Mouse (Mus musculus): ENCODE results near the gene Eno3. TPM values are rescaled to one million over a fixed set of nuclear protein-coding genes. Genes with fewer than 3 reads are reported as not detected.

The Eno3 gene
- polyA plus RNA-seq, 1 experiment, result 1,792 TPM

DNA sequence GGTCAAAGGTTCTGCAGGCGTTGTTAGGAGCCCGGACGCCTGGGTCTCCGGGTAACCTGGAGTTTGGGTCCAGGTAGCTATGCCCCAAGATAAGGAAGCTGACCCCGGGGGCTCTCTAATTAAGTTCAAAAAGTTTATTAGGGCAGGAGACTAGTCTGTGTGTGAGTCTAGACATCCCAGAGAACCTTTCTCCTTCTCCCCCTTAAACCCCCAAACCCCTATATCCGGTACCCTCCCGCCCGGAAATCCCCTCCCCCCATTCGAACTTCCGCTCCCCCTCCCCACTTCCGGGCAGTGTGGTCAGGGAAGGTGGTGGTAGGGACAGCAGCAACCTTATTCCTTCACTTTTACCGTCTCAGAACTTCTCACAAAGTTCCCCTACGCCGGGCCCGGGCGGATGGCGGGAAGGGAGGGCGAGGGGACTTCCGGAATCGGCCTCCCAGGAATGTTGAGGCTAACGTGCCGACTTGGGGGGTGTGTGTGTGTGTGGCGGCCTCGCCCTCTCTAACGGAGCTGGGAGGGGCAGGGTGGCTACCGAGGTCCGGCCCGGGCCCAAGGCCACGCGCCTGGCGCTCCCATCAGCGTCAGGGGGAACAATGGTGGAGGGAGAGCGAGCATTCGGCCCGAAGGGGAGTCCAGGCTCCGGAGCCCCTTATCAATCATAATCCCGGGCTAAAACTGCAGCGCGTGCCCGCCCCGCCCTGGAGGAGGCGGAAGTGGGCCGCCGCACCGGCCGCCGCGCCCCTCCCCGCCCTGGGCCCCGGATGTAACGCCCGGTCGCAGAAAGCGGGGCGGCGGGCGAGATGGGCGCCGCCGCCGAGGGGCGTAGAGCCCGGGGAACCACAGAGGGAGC is 3.4 kb upstream of the Eno3 start:
- Histone ChIP-seq H3ac (ENCODE audit: control insufficient read depth, insufficient read length) (peak overlapping the region; percentile 88), H3K4me2 (ENCODE audit: low read depth) (peak overlapping the region; percentile 99), H3K4me3 (peak overlapping the region; percentile 94), H3K27me3 (ENCODE audit: control insufficient read depth, insufficient read depth, insufficient read length) (no peaks in the 10 kb centered on the region), H3K79me2 (ENCODE audit: control insufficient read depth, insufficient read depth) (peaks cover 64% of the 10 kb centered on the region), H3K36me3 (ENCODE audit: control insufficient read depth, insufficient read depth) (peaks cover 36% of the 10 kb centered on the region)
- no peak for TF ChIP-seq TCF12 (IDR thresholded peaks at IDR 0.05; ENCODE audit: insufficient read depth, poor library complexity, severe bottlenecking)
- peak; percentile 19 for TF ChIP-seq POLR2A (IDR thresholded peaks at IDR 0.05; ENCODE audit: insufficient read length, low read depth)

GRCm38 (mm10) chr11:70654198-70654922 is 2.6 kb upstream of the Eno3 start, which contains the start of gene Pfn1:
Pfn1 (minus strand) TSS chr11:70654644.
- TF ChIP-seq MYOG (IDR thresholded peaks at IDR 0.05; ENCODE audit: control insufficient read depth in 1 of 3, insufficient read depth in 1 of 3, insufficient read length in 2 of 3, low read depth in 2 of 3) (peak in 1 of 3 experiments; percentile 15), REST (IDR thresholded peaks at IDR 0.05; ENCODE audit: insufficient read depth, insufficient read length) (peak; percentile 66), POLR2A (IDR thresholded peaks at IDR 0.05; ENCODE audit: insufficient read length, low read depth) (peak; percentile 78), SRF (IDR thresholded peaks at IDR 0.05; ENCODE audit: control insufficient read depth, insufficient read length, low read depth) (no peak), CEBPB (IDR thresholded peaks at IDR 0.05; ENCODE audit: insufficient read depth, poor library complexity, severe bottlenecking) (no peak), POLR2AphosphoS2 (IDR thresholded peaks at IDR 0.05; ENCODE audit: insufficient read length, low read depth) (peak; percentile 95), MYOD1 (IDR thresholded peaks at IDR 0.05; ENCODE audit: control insufficient read depth in 1 of 3, insufficient read length in 2 of 3, low read depth in 2 of 3) (peak in 1 of 3 experiments; percentile 42), TCF3 (IDR thresholded peaks at IDR 0.05; ENCODE audit: insufficient read length, low read depth) (peak; percentile 17)
- Histone ChIP-seq H3K79me2 (ENCODE audit: control insufficient read depth, insufficient read depth) (peaks cover 72% of the 10 kb centered on the region), H3K36me3 (ENCODE audit: control insufficient read depth, insufficient read depth) (peaks cover 30% of the 10 kb centered on the region), H3ac (ENCODE audit: control insufficient read depth, insufficient read length) (peak within 1 kb of the TSS; percentile 88), H3K27me3 (ENCODE audit: control insufficient read depth, insufficient read depth, insufficient read length) (no peaks in the 10 kb centered on the region), H3K4me3 (peak within 1 kb of the TSS; percentile 94), H3K4me2 (ENCODE audit: low read depth) (peak within 1 kb of the TSS; percentile 97)

- no peaks in the 10 kb centered on the region for H3K27me3 ChIP-seq (ENCODE audit: control insufficient read depth, insufficient read depth, insufficient read length)
- peak in 1 of 3 experiments; percentile 11 for TF ChIP-seq MYOD1 (IDR thresholded peaks at IDR 0.05; ENCODE audit: control insufficient read depth in 1 of 3, insufficient read length in 2 of 3, low read depth in 2 of 3)
- peak; percentile 80 for TF ChIP-seq POLR2A (IDR thresholded peaks at IDR 0.05; ENCODE audit: insufficient read length, low read depth)
- peak; percentile 79 for TF ChIP-seq POLR2AphosphoS2 (IDR thresholded peaks at IDR 0.05; ENCODE audit: insufficient read length, low read depth)
- no peak for TF ChIP-seq SRF (IDR thresholded peaks at IDR 0.05; ENCODE audit: control insufficient read depth, insufficient read length, low read depth)
- peak; percentile 16 for TF ChIP-seq E2F4 (IDR thresholded peaks at IDR 0.05; ENCODE audit: insufficient read depth)
- peaks cover 74% of the 10 kb centered on the region for H3K79me2 ChIP-seq (ENCODE audit: control insufficient read depth, insufficient read depth)
- H3K36me3 ChIP-seq (ENCODE audit: control insufficient read depth, insufficient read depth), result peaks cover 24% of the 10 kb centered on the region
- peak overlapping the region; percentile 88 for H3ac ChIP-seq (ENCODE audit: control insufficient read depth, insufficient read length)
- peak overlapping the region; percentile 94 for H3K4me3 ChIP-seq
- peak overlapping the region; percentile 97 for H3K4me2 ChIP-seq (ENCODE audit: low read depth)
These were observed 2.0 kb upstream of the Eno3 start for GRCm38 (mm10) chr11:70654923-70655570.

DNA sequence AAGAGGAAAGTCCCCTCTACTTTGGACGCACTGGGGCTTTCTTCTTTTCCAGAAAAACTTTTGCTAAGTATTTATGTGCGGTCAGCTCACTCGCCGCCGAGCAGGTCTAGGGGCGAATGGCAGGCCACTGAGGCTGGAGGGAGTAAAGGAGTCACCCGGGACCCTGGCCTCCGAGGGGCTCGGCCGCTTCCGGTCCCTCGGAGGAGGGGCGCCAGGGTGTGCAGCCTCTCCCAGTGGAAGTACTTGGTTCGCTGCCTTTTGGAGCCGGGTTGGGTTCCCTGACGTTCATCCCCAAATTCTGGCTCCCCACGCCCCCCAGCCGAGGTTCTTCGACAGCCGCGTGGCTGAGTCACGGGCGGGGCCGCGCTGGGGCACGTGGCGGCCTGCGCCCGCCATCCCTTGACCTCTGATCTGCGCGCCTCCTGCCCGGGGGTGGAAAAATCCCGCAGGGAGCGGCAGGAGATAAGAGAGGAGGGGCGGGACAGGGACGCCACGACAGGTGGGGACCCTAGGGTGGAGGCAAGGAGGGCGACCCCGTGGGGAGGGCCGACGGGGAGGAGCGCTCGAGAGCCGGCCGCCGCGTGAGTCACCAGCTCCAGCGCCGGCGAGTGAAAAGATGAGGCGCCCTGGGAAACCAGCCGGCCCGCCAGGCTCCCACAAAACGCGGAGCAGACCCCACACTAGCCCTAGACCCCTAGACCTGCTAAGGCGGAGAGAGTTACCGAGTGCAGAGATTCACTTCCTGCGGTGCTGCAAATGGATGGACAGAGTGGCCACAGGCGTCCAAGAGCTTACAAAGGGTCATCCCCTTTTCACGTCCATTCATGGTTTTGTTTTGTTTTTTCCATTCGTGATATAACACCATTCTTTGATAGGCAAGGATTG is 1.2 kb upstream of the Eno3 start:
- H3ac ChIP-seq (ENCODE audit: control insufficient read depth, insufficient read length), result peak overlapping the region; percentile 88
- H3K79me2 ChIP-seq (ENCODE audit: control insufficient read depth, insufficient read depth), result peaks cover 74% of the 10 kb centered on the region
- TF ChIP-seq TCF3 (IDR thresholded peaks at IDR 0.05; ENCODE audit: insufficient read length, low read depth), result no peak
- no peak for TF ChIP-seq CEBPB (IDR thresholded peaks at IDR 0.05; ENCODE audit: insufficient read depth, poor library complexity, severe bottlenecking)
- no peak for TF ChIP-seq SRF (IDR thresholded peaks at IDR 0.05; ENCODE audit: control insufficient read depth, insufficient read length, low read depth)
- no peak for TF ChIP-seq REST (IDR thresholded peaks at IDR 0.05; ENCODE audit: insufficient read depth, insufficient read length)
- TF ChIP-seq POLR2A (IDR thresholded peaks at IDR 0.05; ENCODE audit: insufficient read length, low read depth), result peak; percentile 55
- TF ChIP-seq MAX (IDR thresholded peaks at IDR 0.05; ENCODE audit: low read depth), result peak; percentile 69
- peak; percentile 45 for TF ChIP-seq TCF12 (IDR thresholded peaks at IDR 0.05; ENCODE audit: insufficient read depth, poor library complexity, severe bottlenecking)
- peak in 2 of 3 experiments; percentile 93 to 97 for TF ChIP-seq MYOD1 (IDR thresholded peaks at IDR 0.05; ENCODE audit: control insufficient read depth in 1 of 3, insufficient read length in 2 of 3, low read depth in 2 of 3)
- peak in 2 of 3 experiments; percentile 92 to 95 for TF ChIP-seq MYOG (IDR thresholded peaks at IDR 0.05; ENCODE audit: control insufficient read depth in 1 of 3, insufficient read depth in 1 of 3, insufficient read length in 2 of 3, low read depth in 2 of 3)
- no peak for TF ChIP-seq E2F4 (IDR thresholded peaks at IDR 0.05; ENCODE audit: insufficient read depth)
- TF ChIP-seq POLR2AphosphoS2 (IDR thresholded peaks at IDR 0.05; ENCODE audit: insufficient read length, low read depth), result peak; percentile 42
- peak; percentile 36 for TF ChIP-seq USF1 (IDR thresholded peaks at IDR 0.05; ENCODE audit: low read depth)
- H3K27me3 ChIP-seq (ENCODE audit: control insufficient read depth, insufficient read depth, insufficient read length), result no peaks in the 10 kb centered on the region
- H3K36me3 ChIP-seq (ENCODE audit: control insufficient read depth, insufficient read depth), result peaks cover 24% of the 10 kb centered on the region
- H3K4me2 ChIP-seq (ENCODE audit: low read depth), result peak overlapping the region; percentile 97
- H3K4me3 ChIP-seq, result peak overlapping the region; percentile 94

Data from myocyte (in vitro differentiated cells).